Mouse (Mus musculus) gonadal fat pad, adult 2 months (tissue): ENCODE measurements around the gene Col4a1. TPM values are rescaled to one million over a fixed set of nuclear protein-coding genes. Genes with fewer than 3 reads are reported as not detected.

Experiments
- DNase-seq: peaks from one replicate; pipeline ENCODE4 v3.0.0-alpha.2; 2012; ENCODE audit warnings: low read depth
- polyA plus RNA-seq: library from polyadenylated mRNA; depleted of rRNA; stranded (reverse); fragments of >200 nt; gene quantifications from 2 replicates; pipeline ENCODE4 v1.2.3, GENCODE M21; 2012

Col4a1 gene
- polyA plus RNA-seq, 1 experiment: 759 TPM

GRCm38 (mm10) chr8:11233009-11233408, 79.6 kb downstream of the Col4a1 start:
- DNase-seq: no peak

GRCm38 (mm10) chr8:11230277-11230676, 82.3 kb downstream of the Col4a1 start:
- DNase-seq: no peak

GRCm38 (mm10) chr8:11227421-11227820, 85.2 kb downstream of the Col4a1 start:
- no peak for DNase-seq

DNA sequence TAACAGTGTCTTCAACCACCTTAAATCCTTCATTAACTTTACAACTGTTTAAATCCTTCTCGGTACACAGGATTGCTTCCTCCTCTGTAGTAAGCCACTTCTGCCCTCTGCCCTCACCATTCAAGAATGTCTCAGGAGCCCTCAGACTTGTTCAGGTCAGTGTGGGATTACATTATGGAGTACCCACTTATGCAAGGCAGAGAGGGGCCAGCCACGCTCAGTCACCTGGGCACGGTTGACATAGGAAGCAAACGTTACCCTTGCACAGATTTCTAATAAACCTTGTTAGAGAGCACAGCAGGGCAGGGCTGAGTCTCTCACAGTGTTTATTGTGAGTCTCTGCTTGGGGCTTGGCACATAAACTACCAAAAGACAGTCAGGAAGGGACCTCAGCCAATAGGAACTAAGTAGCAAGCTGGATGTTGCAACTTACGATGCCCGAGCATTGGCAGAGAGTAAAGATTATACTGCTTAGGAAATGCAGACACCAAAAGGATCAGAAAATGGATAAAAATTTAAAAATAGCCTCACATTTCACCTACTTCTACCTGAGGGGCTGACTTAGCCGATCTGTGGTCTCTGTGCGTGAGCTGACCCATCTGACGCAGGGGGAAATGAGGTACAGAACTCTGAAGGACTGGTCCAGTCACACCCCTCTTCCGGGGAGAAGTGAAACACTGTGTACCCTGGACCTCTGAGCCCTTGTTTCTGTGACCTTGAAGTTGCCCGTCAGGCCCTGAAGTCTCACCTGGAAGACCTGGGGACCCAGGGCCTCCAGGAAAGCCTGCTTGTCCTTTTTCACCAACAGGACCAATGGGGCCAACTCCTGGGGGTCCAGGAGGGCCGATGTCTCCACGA, 86.8 kb downstream of the Col4a1 start:
- no peak for DNase-seq

GRCm38 (mm10) chr8:11224178-11224577, 88.4 kb downstream of the Col4a1 start:
- DNase-seq: no peak

GRCm38 (mm10) chr8:11221353-11221752, 91.3 kb downstream of the Col4a1 start:
- DNase-seq: peak; percentile 64

DNA sequence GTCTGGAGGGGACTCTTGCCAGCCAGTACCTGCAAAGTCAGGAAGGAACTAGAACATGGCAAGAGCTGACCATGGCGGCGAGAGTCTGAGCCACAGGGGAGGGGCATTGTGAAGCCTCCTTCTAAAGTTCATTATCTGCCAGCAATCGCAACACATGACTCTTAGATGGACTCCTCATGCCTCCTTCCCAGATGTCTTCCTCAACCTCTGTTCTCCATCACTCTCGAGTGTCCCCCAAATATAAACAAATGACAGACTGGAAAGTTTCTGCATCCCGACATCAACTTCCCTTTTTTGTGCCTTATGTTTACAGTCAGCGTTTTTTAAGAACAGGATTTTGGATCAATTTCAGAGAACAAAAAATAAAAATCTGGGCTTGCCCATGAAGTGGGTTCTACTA, 93.3 kb downstream of the Col4a1 start:
- no peak for DNase-seq

DNA sequence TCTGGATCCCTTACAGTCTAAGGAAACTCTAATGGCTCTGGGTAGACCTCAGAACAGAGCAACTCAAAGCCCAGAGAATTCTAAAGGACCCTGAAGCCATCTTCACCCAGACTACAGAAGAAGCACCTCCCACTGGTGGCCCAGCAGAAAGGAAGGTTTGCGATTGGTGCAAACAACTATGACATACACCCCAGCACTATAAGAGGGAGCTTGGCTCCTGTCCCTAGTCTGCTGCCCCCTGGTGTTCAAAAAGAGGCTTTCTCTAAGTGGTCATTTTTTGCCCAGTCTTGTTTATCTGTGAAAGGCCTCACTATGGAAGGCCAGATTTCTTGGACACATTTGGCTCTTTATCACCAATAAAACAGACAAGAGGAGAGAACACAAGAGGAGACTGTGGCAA, 97.4 kb downstream of the Col4a1 start:
- no peak for DNase-seq

- no peak for DNase-seq
Observed at GRCm38 (mm10) chr8:11206509-11206908, 106.1 kb downstream of the Col4a1 start.

- DNase-seq: no peak
Observed at GRCm38 (mm10) chr8:11205532-11205931, 107.1 kb downstream of the Col4a1 start.

- no peak for DNase-seq
Observed at GRCm38 (mm10) chr8:11203260-11204110, 109.1 kb downstream of the Col4a1 start.

GRCm38 (mm10) chr8:11198650-11199049, 114.0 kb downstream of the Col4a1 start:
- no peak for DNase-seq

DNA sequence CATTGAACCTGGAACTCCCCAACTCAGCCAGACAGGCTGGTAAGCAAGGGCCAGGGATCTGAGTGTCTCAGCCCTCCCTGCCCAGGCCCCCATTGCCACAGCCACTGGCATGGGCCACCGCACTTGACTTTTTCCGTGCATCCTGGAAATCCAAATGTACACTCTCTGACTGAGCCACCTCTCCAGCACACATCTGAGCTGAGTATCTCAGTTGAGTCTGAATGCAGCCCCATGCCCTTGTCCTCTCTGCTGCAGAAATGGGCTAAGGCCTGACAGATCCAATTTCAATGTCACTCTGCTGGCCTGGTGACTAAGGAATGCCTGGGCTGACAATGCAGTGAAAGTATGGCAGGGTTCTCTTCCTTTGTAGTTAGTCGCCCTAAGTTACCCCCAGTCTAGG, 114.6 kb downstream of the Col4a1 start:
- DNase-seq: no peak

DNA sequence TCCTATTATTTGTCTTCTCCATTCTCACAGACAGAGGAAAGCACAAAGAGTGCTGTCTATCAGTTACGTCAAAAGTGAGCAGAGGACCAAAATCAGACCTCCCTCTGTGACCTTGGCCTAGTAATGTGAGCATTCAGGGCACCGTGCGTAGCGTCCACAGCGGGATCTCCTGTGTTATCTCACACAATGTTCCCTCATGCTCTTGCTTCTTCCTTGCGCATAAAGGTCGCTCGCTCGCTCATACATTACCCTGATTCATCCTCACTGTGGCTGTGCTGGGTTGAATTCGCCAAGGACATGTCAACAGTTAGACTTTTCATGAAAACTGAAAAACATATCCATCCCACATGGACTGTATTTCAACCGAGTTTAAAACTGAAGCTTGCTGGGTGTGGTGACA, 115.4 kb downstream of the Col4a1 start:
- DNase-seq: no peak

DNA sequence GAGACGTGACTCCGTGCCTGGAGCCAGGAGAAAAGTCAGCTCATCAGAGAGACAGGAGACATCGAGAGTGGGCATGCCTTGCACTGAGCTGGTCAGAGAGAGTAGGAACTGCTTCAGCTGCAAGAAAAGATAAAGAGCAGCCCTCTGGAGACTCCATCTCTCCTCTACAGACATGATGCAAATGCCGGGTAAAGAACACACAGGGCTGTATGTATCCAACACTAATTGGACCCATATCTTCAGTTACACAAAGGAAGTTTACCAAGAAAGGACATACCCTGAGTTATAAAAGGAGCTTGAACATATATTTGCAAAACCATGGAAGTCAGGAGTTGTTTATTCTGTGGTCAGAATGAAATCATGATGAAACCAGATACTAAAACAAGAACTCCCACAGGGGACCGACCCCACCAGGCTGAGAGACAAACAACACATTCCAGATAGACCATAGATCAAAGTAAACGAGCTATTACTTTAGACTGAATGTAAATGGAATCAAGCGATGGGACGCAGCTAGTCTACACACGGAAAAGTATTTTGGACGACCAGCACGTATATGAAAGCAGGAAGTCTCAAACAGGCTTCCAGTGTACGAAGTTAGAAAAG, 119.8 kb downstream of the Col4a1 start:
- no peak for DNase-seq

- no peak for DNase-seq
Observed at GRCm38 (mm10) chr8:11187581-11188271, 124.9 kb downstream of the Col4a1 start.

DNA sequence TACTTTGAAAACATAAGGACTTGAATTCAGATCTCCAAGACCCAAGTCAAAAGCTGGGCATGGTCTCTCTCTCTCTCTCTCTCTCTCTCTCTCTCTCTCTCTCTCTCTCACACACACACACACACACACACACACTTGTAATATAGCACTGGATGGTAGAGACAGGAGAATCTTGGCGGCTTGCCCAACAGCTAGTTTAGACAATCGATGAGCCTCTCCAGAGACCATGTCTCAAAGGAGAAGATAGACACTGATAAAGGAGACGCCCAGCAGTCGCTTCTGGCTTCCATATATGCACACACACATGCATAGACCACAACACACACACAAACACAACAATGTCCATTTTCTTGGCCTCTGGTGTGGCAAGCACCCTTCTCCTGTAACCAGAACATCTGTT, 126.2 kb downstream of the Col4a1 start:
- no peak for DNase-seq

DNA sequence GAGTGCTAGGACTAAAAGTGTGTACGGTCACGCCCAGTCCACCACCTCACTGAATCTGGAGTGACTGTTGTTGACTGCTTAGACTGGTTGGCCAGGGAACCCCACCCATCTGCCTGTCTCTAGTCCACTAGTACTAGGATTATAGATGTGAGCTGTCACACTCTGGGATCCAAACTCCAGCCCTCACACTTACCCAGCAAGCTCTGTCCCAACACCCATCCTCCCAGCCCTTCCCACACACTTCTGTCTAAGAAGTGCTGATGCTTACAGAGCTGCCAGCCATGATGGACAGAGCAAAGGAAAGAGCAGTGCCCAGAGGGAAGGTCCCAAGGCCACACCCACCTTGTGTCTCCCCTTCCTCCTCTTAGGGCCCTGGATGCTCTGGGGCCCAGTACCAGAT, 127.0 kb downstream of the Col4a1 start:
- DNase-seq: no peak

GRCm38 (mm10) chr8:11183611-11184031, 129.0 kb downstream of the Col4a1 start:
- DNase-seq: no peak

DNA sequence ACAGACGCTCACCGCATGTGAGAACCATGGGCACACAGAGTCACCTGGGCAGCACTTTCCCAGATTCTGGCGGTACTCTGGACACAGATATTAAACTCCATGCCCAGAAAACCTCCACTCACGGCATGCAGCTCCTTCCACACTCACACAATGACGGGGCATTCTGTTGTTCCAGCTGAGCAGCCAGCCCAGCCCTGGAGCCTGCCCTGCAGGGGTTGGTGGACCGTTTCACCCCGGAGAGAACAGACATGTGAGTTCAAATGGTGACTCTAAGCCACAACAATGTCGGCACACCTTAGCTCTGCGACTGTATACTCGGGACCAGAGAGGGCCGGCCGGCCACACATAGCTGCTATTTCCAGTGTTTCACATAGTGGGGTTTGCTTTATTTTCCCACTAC, 130.0 kb downstream of the Col4a1 start:
- no peak for DNase-seq

GRCm38 (mm10) chr8:11182148-11182484, 130.5 kb downstream of the Col4a1 start:
- no peak for DNase-seq
